Comparison of ENCODE assay signal across 8 mouse cellular contexts in genomic region chr13:59770164-59770562, GRCm38 (mm10). TPM values are rescaled to one million over a fixed set of nuclear protein-coding genes. Genes with fewer than 3 reads are reported as not detected.
DNase-seq lines count a peak whose midpoint lies in the region; ATAC-seq lines count a peak whose summit lies in the region.

No protein-coding gene starts in this region.

- H3K4me1 ChIP-seq in hindbrain, embryonic 13.5 days (replicated peaks): peaks cover 49% of the 10 kb centered on the region

- peak overlapping the region; percentile 80 for H3K4me2 ChIP-seq in hindbrain, embryonic 13.5 days

- WGBS in hindbrain, embryonic 13.5 days: under 1% methylated on average over 28 of the region's 28 CpGs

- H3K27ac ChIP-seq in hindbrain, embryonic 13.5 days: peak overlapping the region; percentile 96

- peak overlapping the region; percentile 85 for H3K4me3 ChIP-seq in hindbrain, embryonic 13.5 days

- ATAC-seq in hindbrain, embryonic 13.5 days (ENCODE audit: low FRiP score): peak; percentile 92

- peak overlapping the region; percentile 81 for H3K9ac ChIP-seq in hindbrain, embryonic 13.5 days

- no peaks in the 10 kb centered on the region for H3K9me3 ChIP-seq in hindbrain, embryonic 13.5 days

- H3K27me3 ChIP-seq in hindbrain, embryonic 13.5 days: no peaks in the 10 kb centered on the region

- peaks cover 32% of the 10 kb centered on the region for H3K36me3 ChIP-seq in hindbrain, embryonic 13.5 days

- peak; percentile 96 for DNase-seq in R1 (ENCODE audit: low read depth, low spot score)
- peak; percentile 85 to 87 for DNase-seq in cerebellum, postnatal 14 days
- DNase-seq in frontal cortex, postnatal 14 days (ENCODE audit: low spot score in 2 of 2): peak; percentile 79 to 86
- peak; percentile 88 to 89 for DNase-seq in layer of hippocampus, postnatal 14 days (ENCODE audit: low spot score in 2 of 2)
- peak; percentile 92 for DNase-seq in lung, postnatal 10 days
- peak; percentile 77 for DNase-seq in ovary, postnatal 36 days (ENCODE audit: low spot score)
- peak; percentile 91 for DNase-seq in thymus, postnatal 14 days

RNA-seq across cellular contexts. Expression of gene Isca1, which starts 0.6 kb away (rescaled TPM):
- polyA plus RNA-seq in hindbrain, embryonic 13.5 days (2015; fragmentation: Nextera tagmentation; extraction: Ambion mirVana): 159 and 160 TPM in 2 replicates
- 100 to 1,000 TPM; 123 to 129 TPM for total RNA-seq in layer of hippocampus, postnatal 14 days (2021)

RNA-seq across cellular contexts. Expression of gene Gm49354, which starts 11.9 kb away (rescaled TPM):
- polyA plus RNA-seq in hindbrain, embryonic 13.5 days (2015; fragmentation: Nextera tagmentation; extraction: Ambion mirVana): not detected in 2 replicates
- total RNA-seq in layer of hippocampus, postnatal 14 days (2021): not detected

RNA-seq across cellular contexts. Expression of gene 1700014D04Rik, which starts 23.6 kb away (rescaled TPM):
- 0.22 TPM in 1 of 2 replicates, not detected in the other for polyA plus RNA-seq in hindbrain, embryonic 13.5 days (2015; fragmentation: Nextera tagmentation; extraction: Ambion mirVana)
- 1 to 10 TPM in 1 of 2 experiments, under 1 TPM in 1; 0.88 to 1.0 TPM for total RNA-seq in layer of hippocampus, postnatal 14 days (2021)

RNA-seq across cellular contexts. Expression of gene Spata31d1d, which starts 38.6 kb away (rescaled TPM):
- not detected in 2 replicates for polyA plus RNA-seq in hindbrain, embryonic 13.5 days (2015; fragmentation: Nextera tagmentation; extraction: Ambion mirVana)
- total RNA-seq in layer of hippocampus, postnatal 14 days (2021): not detected

RNA-seq across cellular contexts. Expression of gene Tut7, which starts 52.8 kb away (rescaled TPM):
- 51.5 and 53.1 TPM in 2 replicates for polyA plus RNA-seq in hindbrain, embryonic 13.5 days (2015; fragmentation: Nextera tagmentation; extraction: Ambion mirVana)
- total RNA-seq in layer of hippocampus, postnatal 14 days (2021): 10 to 100 TPM; 65.5 to 67.9 TPM

Comparison
In these comparisons a context has a peak if more than half of its experiments do, and no peak if none do; other contexts are left out.
1. Peak in every context shown above with its lines: DNase-seq, ATAC-seq, H3K4me3 ChIP-seq and H3K27ac ChIP-seq.